Mouse (Mus musculus) thymus, postnatal 10 days (tissue): ENCODE measurements around the gene Ehhadh.

ENCODE experiments used
- DNase-seq, 2 experiments: peaks; one replicate each; pipeline ENCODE4 v3.0.0; 2021; ENCODE audit warnings: low spot score in 2 of 2

Gene Ehhadh

GRCm38 (mm10) chr16:21787516-21788353, at the start of gene Ehhadh:
TSS of gene Ehhadh (minus strand) at chr16:21787807.
- peak; percentile 53 to 58 for DNase-seq

GRCm38 (mm10) chr16:21836311-21837072, 48.9 kb upstream of the Ehhadh start:
- DNase-seq = peak in 1 of 2 experiments; percentile 58

GRCm38 (mm10) chr16:21835584-21835931, 48.0 kb upstream of the Ehhadh start:
- peak; percentile 55 to 57 for DNase-seq

- DNase-seq = peak in 1 of 2 experiments; percentile 27
Measured at GRCm38 (mm10) chr16:21834866-21835583, 47.4 kb upstream of the Ehhadh start.

GRCm38 (mm10) chr16:21833970-21834369, 46.4 kb upstream of the Ehhadh start:
- no peak for DNase-seq

- DNase-seq = no peak
Measured at GRCm38 (mm10) chr16:21833469-21833868, 45.9 kb upstream of the Ehhadh start.

GRCm38 (mm10) chr16:21831764-21832163, 44.2 kb upstream of the Ehhadh start:
- no peak for DNase-seq

- no peak for DNase-seq
Measured at GRCm38 (mm10) chr16:21830784-21831183, 43.2 kb upstream of the Ehhadh start.

GRCm38 (mm10) chr16:21829711-21830110, 42.1 kb upstream of the Ehhadh start:
- no peak for DNase-seq

- DNase-seq = no peak
Measured at GRCm38 (mm10) chr16:21827581-21827980, 40.0 kb upstream of the Ehhadh start.

- no peak for DNase-seq
Measured at GRCm38 (mm10) chr16:21827153-21827552, 39.5 kb upstream of the Ehhadh start.

GRCm38 (mm10) chr16:21825612-21826031, 38.0 kb upstream of the Ehhadh start:
- DNase-seq = no peak

- no peak for DNase-seq
Measured at GRCm38 (mm10) chr16:21818629-21819028, 31.0 kb upstream of the Ehhadh start.

- DNase-seq = no peak
Measured at GRCm38 (mm10) chr16:21818132-21818531, 30.5 kb upstream of the Ehhadh start.

GRCm38 (mm10) chr16:21815669-21816010, 28.0 kb upstream of the Ehhadh start:
- DNase-seq = no peak

- DNase-seq = peak in 1 of 2 experiments; percentile 26
Measured at GRCm38 (mm10) chr16:21814861-21815668, 27.5 kb upstream of the Ehhadh start.

- DNase-seq = no peak
Measured at GRCm38 (mm10) chr16:21813164-21813834, 25.7 kb upstream of the Ehhadh start.

- DNase-seq = peak; percentile 48 to 68
Measured at GRCm38 (mm10) chr16:21807786-21808185, 20.2 kb upstream of the Ehhadh start.

GRCm38 (mm10) chr16:21806892-21807291, 19.3 kb upstream of the Ehhadh start:
- DNase-seq = no peak

GRCm38 (mm10) chr16:21804258-21804657, 16.7 kb upstream of the Ehhadh start:
- no peak for DNase-seq

GRCm38 (mm10) chr16:21795071-21795470, 7.5 kb upstream of the Ehhadh start:
- no peak for DNase-seq
